Mouse (Mus musculus): Measurements from ENCODE around the gene Trpm7. TPM values are rescaled to one million over a fixed set of nuclear protein-coding genes. Genes with fewer than 3 reads are reported as not detected.

Trpm7 gene
- polyA plus RNA-seq, 1 experiment from 2014 or later: 17.2 TPM

DNA sequence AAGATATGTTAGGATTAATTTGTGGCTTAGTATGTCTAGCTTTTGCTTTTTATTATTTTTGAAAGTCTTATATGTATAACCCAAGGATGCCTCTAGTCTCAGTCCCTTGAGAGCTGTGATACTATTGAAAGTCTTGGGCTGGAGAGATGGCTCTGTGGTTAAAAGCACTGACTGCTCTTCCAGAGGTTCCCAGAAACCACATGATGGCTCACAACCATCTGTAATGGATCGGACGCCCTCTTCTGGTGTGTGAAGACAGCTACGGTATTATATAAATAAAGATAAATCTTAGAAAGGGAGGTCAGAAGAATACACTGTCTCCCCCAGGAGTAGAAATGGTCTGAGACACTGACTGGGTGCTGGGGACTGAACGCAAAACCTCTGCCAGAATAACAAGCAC lies 31.3 kb downstream of the Trpm7 start:
- DNase-seq: no peak
- H3K4me2 ChIP-seq (ENCODE audit: low read depth, low read length): no peak overlapping the region
- H3K27me3 ChIP-seq (ENCODE audit: insufficient read depth, low read length): no peaks in the 10 kb centered on the region
- TF ChIP-seq EP300 (IDR thresholded peaks at IDR 0.05; ENCODE audit: low read depth) (no peak), CTCF (IDR thresholded peaks at IDR 0.05; ENCODE audit: low read depth) (no peak)
- no peak overlapping the region for H3K27ac ChIP-seq (ENCODE audit: low read depth)
- H3K9me3 ChIP-seq (ENCODE audit: low read length): no peaks in the 10 kb centered on the region
- H3K4me1 ChIP-seq (ENCODE audit: insufficient read depth): no peaks in the 10 kb centered on the region
- no peak for ATAC-seq
- H3K4me3 ChIP-seq (ENCODE audit: low read depth, low read length): no peak overlapping the region
- H3K36me3 ChIP-seq (replicated peaks; ENCODE audit: insufficient read depth, low read length): peaks cover 34% of the 10 kb centered on the region
- no peak overlapping the region for H3K9ac ChIP-seq (replicated peaks)
- 90% methylated on average over 4 of the region's 4 CpGs for WGBS (ENCODE audit: insufficient replicate concordance)

- H3K36me3 ChIP-seq (replicated peaks; ENCODE audit: insufficient read depth, low read length): peaks cover 52% of the 10 kb centered on the region
- H3K9me3 ChIP-seq (ENCODE audit: low read length): no peaks in the 10 kb centered on the region
- DNase-seq (no peak), ATAC-seq (no peak)
- H3K27ac ChIP-seq (ENCODE audit: low read depth): no peak overlapping the region
- no peak overlapping the region for H3K4me2 ChIP-seq (ENCODE audit: low read depth, low read length)
- H3K4me1 ChIP-seq (ENCODE audit: insufficient read depth): no peaks in the 10 kb centered on the region
- H3K4me3 ChIP-seq (ENCODE audit: low read depth, low read length): no peak overlapping the region
- no peaks in the 10 kb centered on the region for H3K27me3 ChIP-seq (ENCODE audit: insufficient read depth, low read length)
- TF ChIP-seq CTCF (IDR thresholded peaks at IDR 0.05; ENCODE audit: low read depth) (no peak), EP300 (IDR thresholded peaks at IDR 0.05; ENCODE audit: low read depth) (no peak)
- no peak overlapping the region for H3K9ac ChIP-seq (replicated peaks)
- WGBS (ENCODE audit: insufficient replicate concordance): 78% methylated on average over 5 of the region's 5 CpGs
Observed at GRCm38 (mm10) chr2:126838848-126839247, 37.2 kb downstream of the Trpm7 start.

DNA sequence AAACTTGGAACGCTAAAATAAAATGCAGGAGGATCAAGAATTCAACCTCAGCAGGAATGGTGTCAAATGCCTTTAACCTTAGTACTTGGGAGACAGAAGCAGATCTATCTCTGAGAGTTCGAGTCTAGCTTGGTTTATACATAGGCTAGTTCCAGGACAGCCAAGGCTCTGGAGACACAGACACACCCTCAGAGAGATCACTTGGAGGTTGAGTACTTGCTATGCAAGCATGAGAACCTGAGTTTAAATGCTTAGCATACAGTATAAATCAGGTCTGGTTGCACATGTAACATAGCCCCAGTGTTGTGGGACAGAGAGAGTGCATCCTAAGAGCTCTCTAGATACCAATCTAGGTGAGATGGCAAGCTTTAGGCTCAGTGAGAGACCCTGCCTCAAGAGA lies 58.6 kb downstream of the Trpm7 start:
- H3K9me3 ChIP-seq (ENCODE audit: low read length): no peaks in the 10 kb centered on the region
- no peak overlapping the region for H3K9ac ChIP-seq (replicated peaks)
- H3K27ac ChIP-seq (ENCODE audit: low read depth): no peak overlapping the region
- ATAC-seq: no peak
- no peaks in the 10 kb centered on the region for H3K27me3 ChIP-seq (ENCODE audit: insufficient read depth, low read length)
- H3K4me1 ChIP-seq (ENCODE audit: insufficient read depth): peaks cover 8% of the 10 kb centered on the region
- H3K4me3 ChIP-seq (ENCODE audit: low read depth, low read length): no peak overlapping the region
- H3K36me3 ChIP-seq (replicated peaks; ENCODE audit: insufficient read depth, low read length): peaks cover 54% of the 10 kb centered on the region
- DNase-seq: no peak
- TF ChIP-seq EP300 (IDR thresholded peaks at IDR 0.05; ENCODE audit: low read depth) (no peak), CTCF (IDR thresholded peaks at IDR 0.05; ENCODE audit: low read depth) (no peak)
- H3K4me2 ChIP-seq (ENCODE audit: low read depth, low read length): no peak overlapping the region
- 80% methylated on average over 2 of the region's 2 CpGs for WGBS (ENCODE audit: insufficient replicate concordance)

DNA sequence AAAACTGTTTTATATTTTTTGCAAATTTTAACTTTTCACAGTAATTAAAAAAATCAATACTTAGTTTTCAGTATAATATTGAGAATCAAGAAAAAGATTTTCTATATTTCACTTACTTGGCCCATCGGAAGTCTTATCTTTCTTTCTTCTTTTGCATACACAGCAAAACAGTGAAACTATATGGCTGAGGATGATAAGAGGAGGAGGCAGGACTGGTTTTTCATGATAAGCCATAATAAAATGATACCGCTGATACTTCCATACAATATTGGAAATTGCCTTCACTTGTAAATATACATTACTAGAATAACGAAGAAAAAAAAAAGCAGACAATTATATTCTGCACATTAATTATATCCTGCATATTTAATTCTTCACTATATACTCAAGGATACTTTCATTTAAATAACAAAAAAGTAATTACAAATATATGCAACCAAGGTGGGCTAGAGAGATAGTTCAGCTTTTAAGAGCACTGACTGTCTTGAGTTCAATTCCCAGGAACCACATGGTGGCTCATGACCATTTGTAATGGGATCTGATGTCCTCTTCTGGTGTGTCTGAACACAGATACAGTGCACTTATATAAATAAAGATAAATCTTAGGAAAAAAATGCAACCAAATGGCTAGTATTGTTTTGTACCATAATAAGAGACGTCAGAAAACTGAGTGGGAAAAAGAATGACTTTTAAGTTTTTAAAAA lies 59.2 kb downstream of the Trpm7 start:
- H3K4me3 ChIP-seq (ENCODE audit: low read depth, low read length): no peak overlapping the region
- peaks cover 54% of the 10 kb centered on the region for H3K36me3 ChIP-seq (replicated peaks; ENCODE audit: insufficient read depth, low read length)
- peaks cover 8% of the 10 kb centered on the region for H3K4me1 ChIP-seq (ENCODE audit: insufficient read depth)
- TF ChIP-seq CTCF (IDR thresholded peaks at IDR 0.05; ENCODE audit: low read depth) (no peak), EP300 (IDR thresholded peaks at IDR 0.05; ENCODE audit: low read depth) (peak; percentile 92)
- H3K9me3 ChIP-seq (ENCODE audit: low read length): no peaks in the 10 kb centered on the region
- H3K27ac ChIP-seq (ENCODE audit: low read depth): no peak overlapping the region
- DNase-seq: no peak
- 0 out of 2 replicates have a peak overlapping the region, but pooled peaks have one; percentile 22 for H3K4me2 ChIP-seq (ENCODE audit: low read depth, low read length)
- H3K9ac ChIP-seq (replicated peaks): no peak overlapping the region
- H3K27me3 ChIP-seq (ENCODE audit: insufficient read depth, low read length): no peaks in the 10 kb centered on the region
- 55% methylated on average over 4 of the region's 4 CpGs for WGBS (ENCODE audit: insufficient replicate concordance)
- peak; percentile 47; the same call in 1 of the 2 replicates for ATAC-seq

DNA sequence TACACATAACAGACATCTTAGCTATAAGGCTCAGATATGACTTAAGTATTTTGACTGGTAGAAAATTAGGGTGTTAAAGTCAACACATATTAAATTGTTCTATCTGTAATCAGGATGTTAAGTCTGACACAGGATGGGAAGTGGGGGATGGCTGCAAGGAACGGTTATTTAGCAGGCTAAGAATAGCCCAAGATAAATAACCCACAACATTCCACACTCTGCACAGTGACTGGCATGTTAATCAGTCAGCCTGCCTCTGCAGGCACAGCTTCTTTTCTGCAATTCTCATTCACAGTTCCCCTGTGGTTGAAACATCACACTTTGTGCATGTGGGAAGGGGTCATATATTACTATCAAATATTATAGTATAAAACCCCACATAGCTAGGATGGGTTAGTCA lies 60.2 kb downstream of the Trpm7 start:
- Histone ChIP-seq H3K9ac (replicated peaks) (no peak overlapping the region), H3K4me1 (ENCODE audit: insufficient read depth) (peaks cover 8% of the 10 kb centered on the region), H3K27me3 (ENCODE audit: insufficient read depth, low read length) (no peaks in the 10 kb centered on the region), H3K36me3 (replicated peaks; ENCODE audit: insufficient read depth, low read length) (peaks cover 59% of the 10 kb centered on the region), H3K4me2 (ENCODE audit: low read depth, low read length) (no peak overlapping the region), H3K27ac (ENCODE audit: low read depth) (no peak overlapping the region), H3K4me3 (ENCODE audit: low read depth, low read length) (no peak overlapping the region), H3K9me3 (ENCODE audit: low read length) (no peaks in the 10 kb centered on the region)
- ATAC-seq: no peak
- TF ChIP-seq CTCF (IDR thresholded peaks at IDR 0.05; ENCODE audit: low read depth) (no peak), EP300 (IDR thresholded peaks at IDR 0.05; ENCODE audit: low read depth) (peak; percentile 18; the same call in 1 of the 2 replicates)
- no peak for DNase-seq
- WGBS (ENCODE audit: insufficient replicate concordance): 46% methylated on average over 1 of the region's 1 CpGs

GRCm38 (mm10) chr2:126801980-126802379 lies 74.0 kb downstream of the Trpm7 start:
- Histone ChIP-seq H3K4me2 (ENCODE audit: low read depth, low read length) (no peak overlapping the region), H3K9me3 (ENCODE audit: low read length) (no peaks in the 10 kb centered on the region), H3K4me1 (ENCODE audit: insufficient read depth) (no peaks in the 10 kb centered on the region), H3K27me3 (ENCODE audit: insufficient read depth, low read length) (no peaks in the 10 kb centered on the region), H3K4me3 (ENCODE audit: low read depth, low read length) (no peak overlapping the region), H3K27ac (ENCODE audit: low read depth) (no peak overlapping the region), H3K9ac (replicated peaks) (no peak overlapping the region), H3K36me3 (replicated peaks; ENCODE audit: insufficient read depth, low read length) (peaks cover 60% of the 10 kb centered on the region)
- no peak for ATAC-seq
- TF ChIP-seq CTCF (IDR thresholded peaks at IDR 0.05; ENCODE audit: low read depth) (no peak), EP300 (IDR thresholded peaks at IDR 0.05; ENCODE audit: low read depth) (no peak)
- WGBS (ENCODE audit: insufficient replicate concordance): 70% methylated on average over 3 of the region's 3 CpGs
- DNase-seq: no peak

All from liver, postnatal 0 days (tissue).